Mouse (Mus musculus) G1E (cell line): ENCODE measurements around the gene Cyfip2. TPM values are rescaled to one million over a fixed set of nuclear protein-coding genes. Genes with fewer than 3 reads are reported as not detected.
A peak's percentile ranks its signal among the peaks of the same experiment; 100 is the strongest.

Experiments used
- ATAC-seq: 2 replicates; pipeline ENCODE4 v1.8.0; 2016; ENCODE audit warnings: mild to moderate bottlenecking; ENCODE audit not compliant: insufficient number of reproducible peaks, poor library complexity, low FRiP score, severe bottlenecking; ENCODE audit errors: extremely low read depth
- DNase-seq: peaks from one replicate; pipeline ENCODE4 v3.0.0; 2012; ENCODE audit warnings: low spot score
- H3K27me3 ChIP-seq: 2 replicates; pipeline ENCODE4 v1.6.1; 2012; ENCODE audit warnings: mild to moderate bottlenecking, low read length, inconsistent platforms; ENCODE audit not compliant: insufficient read depth
- H3K36me3 ChIP-seq: replicated peaks from 2 replicates; pipeline ENCODE3; 2012; ENCODE audit warnings: mild to moderate bottlenecking, inconsistent platforms
- H3K4me1 ChIP-seq: 2 replicates; pipeline ENCODE4 v1.6.1; 2012; ENCODE audit warnings: low read depth, low read length, inconsistent platforms, mixed read lengths; ENCODE audit not compliant: insufficient read depth
- H3K4me3 ChIP-seq: 2 replicates; pipeline ENCODE4 v1.5.1; 2012; ENCODE audit warnings: low read depth, mild to moderate bottlenecking, inconsistent platforms, low read length, moderate library complexity, mixed read lengths
- H3K9me3 ChIP-seq: replicated peaks from 2 replicates; pipeline ENCODE4 v1.6.1; 2012; ENCODE audit warnings: inconsistent platforms
- CTCF ChIP-seq: IDR thresholded peaks from 2 replicates; pipeline ENCODE4 v1.5.1; 2012; ENCODE audit warnings: low read depth, low read length, inconsistent platforms, mixed read lengths
- GATA1 ChIP-seq: IDR thresholded peaks from 2 replicates; pipeline ENCODE4 v1.6.1; 2012; ENCODE audit warnings: borderline replicate concordance, low read length, inconsistent platforms, mixed read lengths
- GATA2 ChIP-seq: IDR thresholded peaks from 2 replicates; pipeline ENCODE4 v1.6.1; 2012; ENCODE audit warnings: low read depth, low read length, inconsistent platforms, borderline replicate concordance
- POLR2AphosphoS5 ChIP-seq: IDR thresholded peaks from 2 replicates; pipeline ENCODE4 v1.6.1; 2012; ENCODE audit warnings: low read depth, low read length, inconsistent platforms; ENCODE audit not compliant: insufficient replicate concordance
- TAL1 ChIP-seq: conservative IDR thresholded peaks from 2 replicates; pipeline ENCODE4 v1.6.1; 2012; ENCODE audit warnings: low read depth, low read length, inconsistent platforms, mixed read lengths
- polyA plus RNA-seq: library from polyadenylated mRNA; stranded (reverse); fragments of >175 nt; gene quantifications from 2 replicates; pipeline ENCODE4 v1.2.3, GENCODE M21; 2012
- total RNA-seq, 2 experiments: library from RNA; stranded (forward) in 1 of 2; stranded (reverse) in 1 of 2; fragments of 200-1000 nt in 1 of 2; fragments of >200 nt in 1 of 2; fragmentation: Nextera tagmentation in 1 of 2; gene quantifications; 2 replicates each; pipeline ENCODE4 v1.2.3; 2014 to 2017

Gene Cyfip2
- total and polyA plus RNA-seq, 3 experiments: 1.3 to 2.9 (median 2.4) TPM

DNA sequence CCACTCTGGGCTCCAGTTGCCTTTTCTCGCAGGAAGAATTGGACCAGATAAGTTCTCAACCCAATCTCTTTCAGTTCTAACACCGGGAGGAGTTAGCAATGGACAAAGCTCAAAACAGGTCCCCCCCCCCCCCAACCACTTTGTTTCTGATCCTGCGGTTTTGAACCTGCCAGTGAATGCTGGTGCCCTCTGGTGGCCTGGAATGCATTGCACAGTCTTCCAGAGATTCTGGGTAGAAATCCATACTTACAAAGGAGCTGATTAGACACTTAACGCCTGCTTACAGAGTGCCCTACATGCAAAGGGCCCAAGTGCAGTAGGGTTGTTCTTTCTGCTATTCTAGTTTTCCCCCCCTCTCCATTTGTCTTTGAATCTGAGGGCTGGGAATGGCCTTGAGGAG, 54.5 kb downstream of the Cyfip2 start:
- no peaks in the 10 kb centered on the region; the same call in 1 of the 2 replicates for H3K27me3 ChIP-seq
- no peak for ATAC-seq
- no peak overlapping the region for H3K4me3 ChIP-seq
- TF ChIP-seq GATA1 (no peak), TAL1 (no peak), CTCF (no peak), POLR2AphosphoS5 (no peak), GATA2 (no peak)
- H3K4me1 ChIP-seq: no peaks in the 10 kb centered on the region
- no peaks in the 10 kb centered on the region for H3K9me3 ChIP-seq
- H3K36me3 ChIP-seq: no peaks in the 10 kb centered on the region
- no peak for DNase-seq

GRCm38 (mm10) chr11:46255291-46255690, 57.4 kb downstream of the Cyfip2 start:
- Histone ChIP-seq H3K9me3 (no peaks in the 10 kb centered on the region), H3K4me3 (no peak overlapping the region), H3K36me3 (no peaks in the 10 kb centered on the region), H3K27me3 (no peaks in the 10 kb centered on the region; the same call in 1 of the 2 replicates), H3K4me1 (no peaks in the 10 kb centered on the region)
- DNase-seq (no peak), ATAC-seq (no peak)
- TF ChIP-seq GATA2 (no peak), POLR2AphosphoS5 (no peak), GATA1 (no peak), TAL1 (no peak), CTCF (no peak)

GRCm38 (mm10) chr11:46251994-46252393, 60.7 kb downstream of the Cyfip2 start:
- no peaks in the 10 kb centered on the region for H3K4me1 ChIP-seq
- no peaks in the 10 kb centered on the region for H3K36me3 ChIP-seq
- H3K9me3 ChIP-seq: no peaks in the 10 kb centered on the region
- ATAC-seq: 0 out of 2 replicates have a peak, but pooled peaks have one; percentile 40
- TF ChIP-seq GATA2: no peak
- TF ChIP-seq CTCF: peak; percentile 91
- peak; percentile 20 for DNase-seq
- no peak overlapping the region for H3K4me3 ChIP-seq
- H3K27me3 ChIP-seq: no peaks in the 10 kb centered on the region

DNA sequence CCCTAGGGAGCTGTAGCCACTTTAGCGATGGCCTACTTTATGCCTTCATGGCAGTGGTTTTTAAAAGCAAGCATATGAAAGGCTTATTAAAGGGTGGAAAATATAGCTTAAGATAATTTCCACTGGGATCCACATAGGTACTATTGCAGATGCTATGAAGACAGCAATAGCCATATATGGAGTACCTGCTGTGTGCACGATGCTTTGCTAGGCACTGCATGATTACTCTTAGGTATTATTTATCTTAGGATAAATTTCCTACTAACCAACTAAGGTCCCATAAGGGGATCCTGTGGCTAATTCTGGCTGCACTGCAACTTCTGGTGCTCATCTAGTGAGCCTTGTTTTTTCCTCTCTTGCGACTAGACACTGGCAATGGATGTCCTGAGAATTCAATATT, 64.3 kb downstream of the Cyfip2 start:
- no peak overlapping the region for H3K4me3 ChIP-seq
- DNase-seq: no peak
- no peak for ATAC-seq
- no peaks in the 10 kb centered on the region for H3K9me3 ChIP-seq
- H3K4me1 ChIP-seq: no peaks in the 10 kb centered on the region
- H3K36me3 ChIP-seq: no peaks in the 10 kb centered on the region
- no peaks in the 10 kb centered on the region for H3K27me3 ChIP-seq
- TF ChIP-seq GATA2 (no peak), TAL1 (no peak), GATA1 (no peak), POLR2AphosphoS5 (no peak), CTCF (no peak)

DNA sequence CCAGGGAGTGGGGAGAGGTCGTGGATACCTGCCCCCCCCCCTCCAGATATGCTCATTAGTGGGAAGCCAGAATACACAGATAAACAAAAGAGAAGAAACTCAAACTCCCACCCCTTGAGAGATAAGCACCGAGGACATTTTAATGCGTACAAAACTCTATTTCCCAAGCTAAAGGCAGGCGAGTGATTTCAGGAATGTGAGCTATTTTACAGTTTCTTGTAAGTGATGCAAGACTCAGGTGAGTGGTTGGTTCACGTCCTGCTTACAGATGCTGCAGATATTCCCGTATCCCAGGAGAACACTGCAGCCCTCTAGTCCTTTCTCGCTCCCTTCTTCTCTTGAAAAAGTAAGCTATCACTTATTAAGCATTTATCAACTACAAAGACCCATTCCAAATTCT, 66.3 kb downstream of the Cyfip2 start:
- H3K4me3 ChIP-seq: no peak overlapping the region

GRCm38 (mm10) chr11:46245926-46246325, 66.7 kb downstream of the Cyfip2 start:
- DNase-seq: no peak
- no peaks in the 10 kb centered on the region for H3K36me3 ChIP-seq
- no peak overlapping the region for H3K4me3 ChIP-seq
- H3K27me3 ChIP-seq: no peaks in the 10 kb centered on the region
- no peaks in the 10 kb centered on the region for H3K9me3 ChIP-seq
- TF ChIP-seq GATA2: no peak
- no peak for TF ChIP-seq CTCF
- no peak for TF ChIP-seq POLR2AphosphoS5
- no peak for TF ChIP-seq GATA1
- no peak for TF ChIP-seq TAL1
- no peak for ATAC-seq
- H3K4me1 ChIP-seq: no peaks in the 10 kb centered on the region

More for the DNA sequence above, 66.3 kb downstream of the Cyfip2 start:
- no peaks in the 10 kb centered on the region for H3K4me1 ChIP-seq
- H3K27me3 ChIP-seq: no peaks in the 10 kb centered on the region
- no peak for ATAC-seq
- TF ChIP-seq GATA2 (no peak), TAL1 (no peak), CTCF (no peak), GATA1 (no peak)
- no peak for DNase-seq
- H3K9me3 ChIP-seq: no peaks in the 10 kb centered on the region
- no peaks in the 10 kb centered on the region for H3K36me3 ChIP-seq

- Histone ChIP-seq H3K4me1 (no peaks in the 10 kb centered on the region), H3K9me3 (no peaks in the 10 kb centered on the region), H3K4me3 (no peak overlapping the region), H3K36me3 (no peaks in the 10 kb centered on the region), H3K27me3 (no peaks in the 10 kb centered on the region)
- ATAC-seq (no peak), DNase-seq (no peak)
- TF ChIP-seq POLR2AphosphoS5: no peak
- TF ChIP-seq GATA2: no peak
- TF ChIP-seq GATA1: no peak
- no peak for TF ChIP-seq CTCF
Observed at GRCm38 (mm10) chr11:46244731-46245604, 67.7 kb downstream of the Cyfip2 start.
